Mouse (Mus musculus) frontal cortex, postnatal 36 days (tissue): ENCODE data around the gene Rhbdf1.

Source experiments
- DNase-seq, 2 experiments: peaks; one replicate each; pipeline ENCODE4 v3.0.0; 2022; ENCODE audit warnings: low spot score in 2 of 2

Rhbdf1 gene

GRCm38 (mm10) chr11:32238093-32238860 lies 16.2 kb upstream of the Rhbdf1 start:
- peak; percentile 79 to 83 for DNase-seq

GRCm38 (mm10) chr11:32237411-32237795 lies 15.3 kb upstream of the Rhbdf1 start:
- DNase-seq, result no peak

GRCm38 (mm10) chr11:32236712-32237410 lies 14.8 kb upstream of the Rhbdf1 start:
- DNase-seq, result no peak

- DNase-seq, result no peak
Observed at GRCm38 (mm10) chr11:32236132-32236531, 14.0 kb upstream of the Rhbdf1 start.

- DNase-seq, result peak; percentile 73 to 76
Observed at GRCm38 (mm10) chr11:32235646-32236045, 13.5 kb upstream of the Rhbdf1 start.

GRCm38 (mm10) chr11:32234816-32235485 lies 12.9 kb upstream of the Rhbdf1 start:
- DNase-seq, result no peak

GRCm38 (mm10) chr11:32233895-32234294 lies 11.8 kb upstream of the Rhbdf1 start:
- DNase-seq, result no peak

- DNase-seq, result no peak
Observed at GRCm38 (mm10) chr11:32232848-32233247, 10.7 kb upstream of the Rhbdf1 start.

- peak in 1 of 2 experiments; percentile 71 for DNase-seq
Observed at GRCm38 (mm10) chr11:32231125-32231524, 9.0 kb upstream of the Rhbdf1 start.

- no peak for DNase-seq
Observed at GRCm38 (mm10) chr11:32230220-32230619, 8.1 kb upstream of the Rhbdf1 start.

- DNase-seq, result no peak
Observed at GRCm38 (mm10) chr11:32228292-32228845, 6.3 kb upstream of the Rhbdf1 start.

GRCm38 (mm10) chr11:32227555-32227954 lies 5.5 kb upstream of the Rhbdf1 start:
- no peak for DNase-seq

- DNase-seq, result no peak
Observed at GRCm38 (mm10) chr11:32227041-32227440, 4.9 kb upstream of the Rhbdf1 start.

- DNase-seq, result peak; percentile 86 to 88
Observed at GRCm38 (mm10) chr11:32226124-32226871, 4.2 kb upstream of the Rhbdf1 start, which contains the start of gene Mpg. TSS of gene Mpg (plus strand) at chr11:32226505.

GRCm38 (mm10) chr11:32225222-32226104 lies 3.4 kb upstream of the Rhbdf1 start:
- DNase-seq, result no peak

GRCm38 (mm10) chr11:32224468-32225139 lies 2.5 kb upstream of the Rhbdf1 start:
- DNase-seq, result no peak

- no peak for DNase-seq
Observed at GRCm38 (mm10) chr11:32223297-32223967, 1.3 kb upstream of the Rhbdf1 start.

GRCm38 (mm10) chr11:32222570-32223194 lies 582 bp upstream of the Rhbdf1 start:
- no peak for DNase-seq
